Mouse (Mus musculus) lung, adult 2 months (tissue): ENCODE measurements at regions not wholly inside any gene's neighbourhood (a gene's known extent, or its start where the extent isn't known, plus 50 kb on each side); places are given as distances from the start of the nearest gene placed in this dataset.

Experiments used
- CTCF ChIP-seq: fragments of 200-500 bp; IDR thresholded peaks from 2 replicates; pipeline ENCODE4 v1.5.1; 2011; ENCODE audit warnings: mild to moderate bottlenecking, low read length, control low read depth; ENCODE audit not compliant: insufficient read depth
- POLR2A ChIP-seq: fragments of 200-500 bp; IDR thresholded peaks from 2 replicates; pipeline ENCODE4 v1.6.1; 2011; ENCODE audit warnings: low read depth, mild to moderate bottlenecking, control low read depth, low read length, borderline replicate concordance; ENCODE audit errors: extremely low read depth

- TF ChIP-seq POLR2A (no peak), CTCF (no peak)
Measured at GRCm38 (mm10) chr6:127335996-127336660, 110.5 kb upstream of the Parp11 start.
